Mouse (Mus musculus): Measurements from ENCODE around the gene Pwwp2b. TPM values are rescaled to one million over a fixed set of nuclear protein-coding genes. Genes with fewer than 3 reads are reported as not detected.

Gene Pwwp2b
- polyA plus RNA-seq, 1 experiment from 2014 or later, result 7.0 TPM

DNA sequence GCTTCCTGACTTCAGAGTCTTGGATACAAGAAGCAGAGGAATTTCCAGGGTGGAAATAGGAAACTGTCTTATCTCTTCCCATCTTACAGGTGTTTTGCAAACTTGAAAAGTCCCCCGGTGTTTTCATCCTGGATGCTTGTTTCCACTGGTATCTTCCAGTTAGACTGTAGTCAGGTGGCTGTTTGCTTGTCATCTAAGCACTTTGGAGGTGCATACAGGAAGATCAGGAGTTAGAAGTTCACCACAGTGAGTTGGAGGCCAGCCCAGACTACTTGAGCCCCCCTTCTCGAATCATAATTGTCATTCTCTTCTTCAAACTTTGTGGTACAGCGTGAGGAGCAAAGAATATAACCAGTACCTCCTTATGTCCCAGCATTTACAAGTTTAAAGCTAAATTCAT, 34.1 kb upstream of the Pwwp2b start:
- H3K4me3 ChIP-seq (ENCODE audit: low read length), result no peak overlapping the region
- no peaks in the 10 kb centered on the region for H3K36me3 ChIP-seq (ENCODE audit: control insufficient read depth, insufficient read depth)
- H3K9ac ChIP-seq (ENCODE audit: low read length), result no peak overlapping the region
- H3K4me1 ChIP-seq (ENCODE audit: control insufficient read depth, insufficient read depth, low read length), result peaks cover 22% of the 10 kb centered on the region
- H3K9me3 ChIP-seq (replicated peaks; ENCODE audit: control insufficient read depth, low read length), result no peaks in the 10 kb centered on the region
- 68% methylated on average over 3 of the region's 3 CpGs for WGBS
- ATAC-seq (replicated peaks; ENCODE audit: extremely low read depth, insufficient read depth, low FRiP score), result no peak
- H3K27me3 ChIP-seq (ENCODE audit: control insufficient read depth, insufficient read depth, low read length), result no peaks in the 10 kb centered on the region
- H3K27ac ChIP-seq (ENCODE audit: low read length), result no peak overlapping the region
- no peak overlapping the region for H3K4me2 ChIP-seq (ENCODE audit: low read depth, low read length)

DNA sequence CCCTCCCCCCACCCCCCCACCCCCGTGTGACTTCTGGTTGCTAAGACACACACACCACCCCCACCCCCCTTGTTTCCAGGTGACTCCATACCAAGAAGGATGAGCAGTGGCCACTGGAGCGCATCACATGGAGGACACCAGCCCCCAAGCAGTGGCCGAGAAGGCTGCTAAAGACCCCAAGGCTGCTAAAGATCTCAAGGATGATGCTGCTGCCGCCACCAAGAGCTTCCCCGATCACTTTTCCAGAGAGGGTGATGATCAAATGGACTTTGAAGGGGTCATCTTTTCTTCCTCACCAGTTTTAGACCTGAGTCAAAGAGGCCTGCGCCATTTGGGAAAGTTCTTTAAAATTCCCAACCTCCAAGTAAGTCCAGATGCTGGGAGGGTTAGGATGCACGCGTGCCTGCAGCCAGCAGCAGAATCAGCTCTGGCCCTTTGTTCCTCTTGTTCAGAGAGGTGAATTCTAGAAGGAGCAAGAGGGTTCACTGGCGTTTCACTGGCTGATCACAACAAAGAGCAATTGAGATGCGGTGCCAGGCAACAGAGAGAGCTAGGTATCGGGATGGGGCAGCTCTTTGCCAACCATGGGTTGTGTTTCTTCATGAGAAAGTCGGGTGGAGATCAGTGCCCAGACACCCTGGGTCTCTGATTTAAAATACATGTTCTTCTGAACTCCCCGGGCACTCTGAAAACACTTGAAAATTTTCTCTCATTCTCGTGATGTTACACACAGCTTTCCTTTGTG, 33.5 kb upstream of the Pwwp2b start:
- WGBS, result 83% methylated on average over 13 of the region's 14 CpGs
- H3K36me3 ChIP-seq (ENCODE audit: control insufficient read depth, insufficient read depth), result no peaks in the 10 kb centered on the region
- no peak overlapping the region for H3K27ac ChIP-seq (ENCODE audit: low read length)
- no peak overlapping the region for H3K4me2 ChIP-seq (ENCODE audit: low read depth, low read length)
- ATAC-seq (replicated peaks; ENCODE audit: extremely low read depth, insufficient read depth, low FRiP score), result no peak
- peaks cover 25% of the 10 kb centered on the region for H3K4me1 ChIP-seq (ENCODE audit: control insufficient read depth, insufficient read depth, low read length)
- H3K9ac ChIP-seq (ENCODE audit: low read length), result no peak overlapping the region
- no peaks in the 10 kb centered on the region for H3K9me3 ChIP-seq (replicated peaks; ENCODE audit: control insufficient read depth, low read length)
- no peak overlapping the region for H3K4me3 ChIP-seq (ENCODE audit: low read length)
- no peaks in the 10 kb centered on the region for H3K27me3 ChIP-seq (ENCODE audit: control insufficient read depth, insufficient read depth, low read length)

DNA sequence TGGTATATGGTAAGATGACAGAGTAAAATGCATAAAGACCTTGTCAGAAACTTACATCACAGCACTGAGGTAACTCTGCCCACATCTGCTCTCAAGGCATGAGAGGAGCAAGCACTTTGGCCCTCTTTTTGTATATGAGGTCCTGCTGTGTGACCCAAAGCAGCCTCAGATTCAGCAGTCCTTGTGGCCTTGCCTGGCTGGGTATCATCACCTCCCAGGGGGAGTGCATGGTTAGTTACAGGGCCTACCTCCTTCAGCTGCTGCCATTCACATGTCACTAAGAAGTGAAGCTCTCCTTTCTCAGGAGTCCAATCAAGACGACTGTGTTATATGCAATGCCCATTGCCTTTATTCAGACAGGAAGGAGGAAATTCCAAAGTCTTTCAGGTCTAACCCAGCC, 32.8 kb upstream of the Pwwp2b start:
- ATAC-seq (replicated peaks; ENCODE audit: extremely low read depth, insufficient read depth, low FRiP score), result no peak
- H3K4me3 ChIP-seq (ENCODE audit: low read length), result no peak overlapping the region

GRCm38 (mm10) chr7:139215946-139216345, 32.3 kb upstream of the Pwwp2b start:
- Histone ChIP-seq H3K27me3 (ENCODE audit: control insufficient read depth, insufficient read depth, low read length) (no peaks in the 10 kb centered on the region), H3K4me2 (ENCODE audit: low read depth, low read length) (no peak overlapping the region), H3K4me3 (ENCODE audit: low read length) (no peak overlapping the region), H3K4me1 (ENCODE audit: control insufficient read depth, insufficient read depth, low read length) (peaks cover 27% of the 10 kb centered on the region), H3K36me3 (ENCODE audit: control insufficient read depth, insufficient read depth) (no peaks in the 10 kb centered on the region), H3K9me3 (replicated peaks; ENCODE audit: control insufficient read depth, low read length) (no peaks in the 10 kb centered on the region), H3K9ac (ENCODE audit: low read length) (no peak overlapping the region), H3K27ac (ENCODE audit: low read length) (no peak overlapping the region; the same call in none of the 2 replicates)
- ATAC-seq (replicated peaks; ENCODE audit: extremely low read depth, insufficient read depth, low FRiP score), result no peak
- 86% methylated on average over 7 of the region's 7 CpGs for WGBS

More for the DNA sequence above, 32.8 kb upstream of the Pwwp2b start:
- Histone ChIP-seq H3K36me3 (ENCODE audit: control insufficient read depth, insufficient read depth) (no peaks in the 10 kb centered on the region), H3K27ac (ENCODE audit: low read length) (no peak overlapping the region), H3K9me3 (replicated peaks; ENCODE audit: control insufficient read depth, low read length) (no peaks in the 10 kb centered on the region), H3K9ac (ENCODE audit: low read length) (no peak overlapping the region), H3K27me3 (ENCODE audit: control insufficient read depth, insufficient read depth, low read length) (no peaks in the 10 kb centered on the region), H3K4me2 (ENCODE audit: low read depth, low read length) (no peak overlapping the region), H3K4me1 (ENCODE audit: control insufficient read depth, insufficient read depth, low read length) (peaks cover 27% of the 10 kb centered on the region)
- 50% methylated on average over 1 of the region's 1 CpGs for WGBS

DNA sequence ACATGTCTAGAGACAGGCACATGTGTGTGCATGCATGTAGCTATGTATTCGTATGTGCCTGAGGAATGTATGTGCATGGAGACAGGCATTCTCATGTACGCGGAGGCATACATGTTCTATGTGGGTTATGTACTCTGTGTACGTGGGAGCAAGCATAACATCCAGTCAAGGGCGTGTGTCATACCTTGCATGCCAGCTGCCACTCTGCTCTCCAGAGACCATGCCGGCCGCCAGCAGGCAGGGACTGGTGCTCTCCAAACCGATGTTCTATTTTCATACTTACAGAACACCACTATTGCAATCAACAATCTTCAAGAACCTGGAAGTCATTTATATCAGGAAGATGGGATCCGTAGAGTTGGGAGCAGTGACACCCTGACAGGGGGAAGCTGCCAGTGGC, 31.8 kb upstream of the Pwwp2b start:
- H3K4me1 ChIP-seq (ENCODE audit: control insufficient read depth, insufficient read depth, low read length), result peaks cover 27% of the 10 kb centered on the region
- H3K4me2 ChIP-seq (ENCODE audit: low read depth, low read length), result no peak overlapping the region
- no peaks in the 10 kb centered on the region for H3K36me3 ChIP-seq (ENCODE audit: control insufficient read depth, insufficient read depth)
- H3K27ac ChIP-seq (ENCODE audit: low read length), result peak overlapping the region; percentile 53
- no peak overlapping the region for H3K4me3 ChIP-seq (ENCODE audit: low read length)
- no peak for ATAC-seq (replicated peaks; ENCODE audit: extremely low read depth, insufficient read depth, low FRiP score)
- H3K9me3 ChIP-seq (replicated peaks; ENCODE audit: control insufficient read depth, low read length), result no peaks in the 10 kb centered on the region
- WGBS, result 74% methylated on average over 9 of the region's 9 CpGs
- no peaks in the 10 kb centered on the region for H3K27me3 ChIP-seq (ENCODE audit: control insufficient read depth, insufficient read depth, low read length)
- no peak overlapping the region for H3K9ac ChIP-seq (ENCODE audit: low read length)

DNA sequence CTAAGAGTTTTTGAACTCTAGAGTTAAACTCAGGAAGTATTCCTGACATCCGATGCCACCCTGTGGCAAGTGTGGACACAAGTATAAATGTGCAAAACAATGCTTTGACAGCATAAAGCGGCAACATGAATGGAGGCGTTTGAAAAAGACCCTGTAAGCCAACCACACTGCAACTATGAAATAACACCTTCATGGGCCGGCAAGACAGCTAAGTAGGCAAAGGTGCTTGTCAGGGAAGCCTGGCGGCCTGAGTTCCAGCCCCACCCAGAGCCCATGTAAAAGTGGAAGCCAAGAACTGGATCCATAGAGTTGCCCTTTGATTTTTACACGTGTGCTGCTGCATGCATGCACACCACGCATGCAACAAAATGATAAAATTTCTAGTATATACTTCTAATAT, 31.2 kb upstream of the Pwwp2b start:
- 78% methylated on average over 7 of the region's 7 CpGs for WGBS
- Histone ChIP-seq H3K9ac (ENCODE audit: low read length) (no peak overlapping the region), H3K27me3 (ENCODE audit: control insufficient read depth, insufficient read depth, low read length) (no peaks in the 10 kb centered on the region), H3K4me2 (ENCODE audit: low read depth, low read length) (no peak overlapping the region), H3K27ac (ENCODE audit: low read length) (peak overlapping the region; percentile 53; the same call in 1 of the 2 replicates), H3K9me3 (replicated peaks; ENCODE audit: control insufficient read depth, low read length) (no peaks in the 10 kb centered on the region), H3K4me3 (ENCODE audit: low read length) (no peak overlapping the region), H3K36me3 (ENCODE audit: control insufficient read depth, insufficient read depth) (no peaks in the 10 kb centered on the region), H3K4me1 (ENCODE audit: control insufficient read depth, insufficient read depth, low read length) (peaks cover 27% of the 10 kb centered on the region)
- no peak for ATAC-seq (replicated peaks; ENCODE audit: extremely low read depth, insufficient read depth, low FRiP score)

DNA sequence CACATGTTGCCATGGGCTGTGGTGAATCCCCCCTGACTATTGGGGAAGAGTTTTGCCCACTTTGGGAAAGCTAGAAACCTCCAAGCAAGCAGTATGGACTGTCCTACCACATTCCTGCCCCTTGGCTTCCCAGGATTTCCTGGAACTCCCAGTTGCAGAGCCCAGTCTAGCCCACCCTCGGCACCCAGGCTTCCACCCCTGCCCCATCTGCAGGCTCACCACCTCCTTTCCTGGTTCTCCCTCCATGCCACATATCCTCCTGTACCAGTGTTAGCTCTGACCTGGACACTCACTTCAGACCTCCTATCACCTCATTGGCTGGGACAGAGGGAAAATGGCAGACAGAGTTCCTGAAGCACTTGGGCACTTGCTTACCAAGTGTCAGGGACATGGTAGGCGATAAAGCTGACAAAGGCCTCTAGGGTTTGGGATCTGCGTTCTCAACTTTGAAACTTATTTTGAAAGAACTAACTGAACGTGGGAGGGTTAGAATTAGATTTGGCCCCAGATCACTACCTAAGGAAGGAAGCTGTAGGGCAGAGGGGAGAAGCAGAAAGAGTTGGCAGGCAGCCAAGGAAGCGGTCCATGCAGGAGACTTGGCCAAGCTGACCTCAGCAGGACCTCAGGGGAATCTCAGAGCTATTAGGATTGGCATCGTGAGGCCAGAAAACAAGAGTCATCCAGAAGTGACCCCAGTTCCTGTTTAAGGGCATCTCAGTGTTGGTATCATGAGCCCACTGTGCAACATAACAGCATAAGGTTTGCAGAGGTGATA, 29.5 kb upstream of the Pwwp2b start:
- 37% methylated on average over 6 of the region's 6 CpGs for WGBS
- H3K27me3 ChIP-seq (ENCODE audit: control insufficient read depth, insufficient read depth, low read length), result no peaks in the 10 kb centered on the region
- no peaks in the 10 kb centered on the region for H3K36me3 ChIP-seq (ENCODE audit: control insufficient read depth, insufficient read depth)
- no peak overlapping the region for H3K4me2 ChIP-seq (ENCODE audit: low read depth, low read length)
- H3K9me3 ChIP-seq (replicated peaks; ENCODE audit: control insufficient read depth, low read length), result no peaks in the 10 kb centered on the region
- H3K27ac ChIP-seq (ENCODE audit: low read length), result peak overlapping the region; percentile 45
- peaks cover 17% of the 10 kb centered on the region for H3K4me1 ChIP-seq (ENCODE audit: control insufficient read depth, insufficient read depth, low read length)
- H3K4me3 ChIP-seq (ENCODE audit: low read length), result no peak overlapping the region
- H3K9ac ChIP-seq (ENCODE audit: low read length), result peak overlapping the region; percentile 26; the same call in 1 of the 2 replicates
- ATAC-seq (replicated peaks; ENCODE audit: extremely low read depth, insufficient read depth, low FRiP score), result no peak

GRCm38 (mm10) chr7:139219486-139219885, 28.8 kb upstream of the Pwwp2b start:
- no peak overlapping the region for H3K27ac ChIP-seq (ENCODE audit: low read length)
- H3K9me3 ChIP-seq (replicated peaks; ENCODE audit: control insufficient read depth, low read length), result no peaks in the 10 kb centered on the region
- no peak overlapping the region for H3K4me3 ChIP-seq (ENCODE audit: low read length)
- peaks cover 15% of the 10 kb centered on the region; the same call in 1 of the 2 replicates for H3K4me1 ChIP-seq (ENCODE audit: control insufficient read depth, insufficient read depth, low read length)
- ATAC-seq (replicated peaks; ENCODE audit: extremely low read depth, insufficient read depth, low FRiP score), result no peak
- no peak overlapping the region for H3K4me2 ChIP-seq (ENCODE audit: low read depth, low read length)
- H3K27me3 ChIP-seq (ENCODE audit: control insufficient read depth, insufficient read depth, low read length), result no peaks in the 10 kb centered on the region
- no peak overlapping the region for H3K9ac ChIP-seq (ENCODE audit: low read length)
- no peaks in the 10 kb centered on the region for H3K36me3 ChIP-seq (ENCODE audit: control insufficient read depth, insufficient read depth)
- WGBS, result 75% methylated on average over 5 of the region's 5 CpGs

- no peaks in the 10 kb centered on the region for H3K36me3 ChIP-seq (ENCODE audit: control insufficient read depth, insufficient read depth)
- no peaks in the 10 kb centered on the region for H3K9me3 ChIP-seq (replicated peaks; ENCODE audit: control insufficient read depth, low read length)
- 43% methylated on average over 2 of the region's 2 CpGs for WGBS
- no peak for ATAC-seq (replicated peaks; ENCODE audit: extremely low read depth, insufficient read depth, low FRiP score)
- H3K9ac ChIP-seq (ENCODE audit: low read length), result no peak overlapping the region
- H3K27me3 ChIP-seq (ENCODE audit: control insufficient read depth, insufficient read depth, low read length), result no peaks in the 10 kb centered on the region
- H3K27ac ChIP-seq (ENCODE audit: low read length), result no peak overlapping the region
- H3K4me3 ChIP-seq (ENCODE audit: low read length), result no peak overlapping the region
- H3K4me1 ChIP-seq (ENCODE audit: control insufficient read depth, insufficient read depth, low read length), result peaks cover 19% of the 10 kb centered on the region
- no peak overlapping the region for H3K4me2 ChIP-seq (ENCODE audit: low read depth, low read length)
Observed at GRCm38 (mm10) chr7:139220303-139220702, 28.0 kb upstream of the Pwwp2b start.

All from heart, embryonic 16.5 days (tissue).